Mouse (Mus musculus): ENCODE data around the gene Usp46. TPM values are rescaled to one million over a fixed set of nuclear protein-coding genes. Genes with fewer than 3 reads are reported as not detected.

Gene Usp46
- polyA plus RNA-seq, 1 experiment from 2014 or later = 44.0 TPM

DNA sequence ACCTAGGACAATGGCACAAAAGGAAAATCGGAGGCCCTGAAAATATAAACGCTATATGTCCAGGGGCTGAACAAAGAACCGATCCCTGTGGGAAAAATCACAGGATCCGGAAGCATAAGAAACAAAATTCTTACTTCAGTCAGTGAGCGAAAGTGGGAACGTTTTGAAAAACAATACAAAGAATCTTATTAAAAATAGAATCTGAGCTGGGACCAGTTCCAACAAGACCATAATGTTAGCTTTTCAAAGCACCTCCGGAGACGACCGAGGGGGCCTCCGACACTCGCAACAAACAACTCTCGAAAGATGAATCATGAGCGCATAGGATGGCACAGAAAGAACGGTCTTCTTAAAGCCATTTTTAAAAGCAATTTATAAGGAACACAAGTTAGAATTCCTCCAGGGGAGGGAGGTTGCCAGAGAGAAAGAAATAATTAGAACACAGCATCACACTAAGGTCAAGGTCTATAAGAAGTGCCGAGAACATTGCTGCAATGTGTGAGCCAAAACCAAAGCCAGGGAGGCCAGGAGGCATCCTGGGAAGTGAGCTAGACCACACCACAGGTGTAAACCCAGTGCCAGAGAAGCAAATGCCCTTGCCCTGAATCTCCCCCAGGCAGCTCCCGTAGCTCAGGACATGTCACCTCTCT, 19.3 kb downstream of the Usp46 start:
- Histone ChIP-seq H3K27ac (0 out of 2 replicates have a peak overlapping the region, but pooled peaks have one; percentile 23), H3K4me3 (no peak overlapping the region), H3K9ac (no peak overlapping the region), H3K27me3 (no peaks in the 10 kb centered on the region), H3K36me3 (peaks cover 12% of the 10 kb centered on the region; the same call in 1 of the 2 replicates), H3K4me1 (peaks cover 29% of the 10 kb centered on the region), H3K4me2 (replicated peaks) (no peak overlapping the region), H3K9me3 (no peaks in the 10 kb centered on the region)
- WGBS = 86% methylated on average over 16 of the region's 16 CpGs
- no peak for ATAC-seq (ENCODE audit: insufficient number of reproducible peaks, insufficient read depth, low FRiP score, low TSS enrichment)

DNA sequence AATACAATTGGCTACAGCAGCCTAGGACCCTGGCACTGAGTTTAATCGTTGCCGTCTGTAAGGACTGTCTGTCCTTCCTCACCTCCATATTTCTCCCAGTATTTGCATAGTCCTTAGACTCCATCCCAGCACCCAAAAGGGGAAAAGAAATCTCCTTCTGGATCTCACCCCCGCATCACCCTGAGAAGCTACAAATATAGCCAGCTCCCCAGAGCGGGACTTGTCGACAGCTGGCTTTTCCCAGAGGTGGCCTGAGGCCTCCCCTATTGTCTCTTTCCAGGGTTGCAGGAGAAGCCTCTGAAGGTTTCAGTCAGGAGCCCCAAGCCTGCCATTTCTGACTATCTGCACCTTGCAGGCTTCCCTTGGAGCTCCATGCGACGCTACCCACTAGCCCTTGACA, 23.6 kb downstream of the Usp46 start:
- Histone ChIP-seq H3K4me1 (peaks cover 36% of the 10 kb centered on the region), H3K27ac (no peak overlapping the region), H3K4me2 (replicated peaks) (no peak overlapping the region), H3K27me3 (no peaks in the 10 kb centered on the region), H3K4me3 (no peak overlapping the region), H3K9ac (no peak overlapping the region), H3K36me3 (peaks cover 12% of the 10 kb centered on the region; the same call in 1 of the 2 replicates), H3K9me3 (no peaks in the 10 kb centered on the region)
- 65% methylated on average over 7 of the region's 7 CpGs for whole genome bisulfite sequencing
- no peak; the same call in 1 of the 2 replicates for ATAC-seq (ENCODE audit: insufficient number of reproducible peaks, insufficient read depth, low FRiP score, low TSS enrichment)

DNA sequence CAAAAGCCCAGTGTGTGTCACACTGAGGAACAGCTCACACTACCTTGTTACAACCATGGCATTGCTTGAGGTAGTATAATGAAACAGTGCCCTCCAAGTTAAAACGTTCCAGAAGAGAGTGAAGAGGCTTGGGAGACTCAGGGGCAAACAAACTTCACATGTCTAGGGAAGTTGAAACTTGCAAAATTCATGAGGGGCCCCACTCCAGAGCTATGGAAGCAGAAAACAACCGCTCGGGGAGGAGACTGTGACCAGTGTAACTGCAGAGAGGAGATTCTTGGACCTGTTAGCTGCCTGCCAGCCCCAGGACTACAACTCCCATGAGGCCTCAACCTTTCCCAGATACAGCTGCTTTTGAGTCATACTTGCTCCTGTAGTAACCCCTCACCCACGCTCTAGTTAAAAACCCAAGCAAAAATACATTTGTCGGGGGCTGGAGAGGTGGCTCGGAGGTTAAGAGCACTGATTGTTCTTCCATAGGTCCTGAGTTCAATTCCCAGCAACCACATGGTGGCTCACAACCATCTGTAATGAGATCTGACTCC, 25.4 kb downstream of the Usp46 start:
- ATAC-seq (ENCODE audit: insufficient number of reproducible peaks, insufficient read depth, low FRiP score, low TSS enrichment) = no peak
- H3K36me3 ChIP-seq = 0 out of 2 replicates have a peak, but pooled peaks cover 8% of the 10 kb centered on the region
- no peak overlapping the region for H3K4me3 ChIP-seq
- no peaks in the 10 kb centered on the region for H3K9me3 ChIP-seq
- 50% methylated on average over 6 of the region's 6 CpGs for WGBS
- no peak overlapping the region for H3K9ac ChIP-seq
- H3K4me1 ChIP-seq = peaks cover 33% of the 10 kb centered on the region
- no peak overlapping the region for H3K27ac ChIP-seq
- no peaks in the 10 kb centered on the region for H3K27me3 ChIP-seq
- H3K4me2 ChIP-seq (replicated peaks) = no peak overlapping the region

GRCm38 (mm10) chr5:74040541-74040940, 27.7 kb downstream of the Usp46 start:
- no peak overlapping the region for H3K27ac ChIP-seq
- H3K36me3 ChIP-seq = peaks cover 9% of the 10 kb centered on the region; the same call in 1 of the 2 replicates
- H3K9me3 ChIP-seq = no peaks in the 10 kb centered on the region
- H3K4me3 ChIP-seq = no peak overlapping the region
- 90% methylated on average over 4 of the region's 4 CpGs for WGBS
- peaks cover 23% of the 10 kb centered on the region for H3K4me1 ChIP-seq
- H3K9ac ChIP-seq = no peak overlapping the region
- ATAC-seq (ENCODE audit: insufficient number of reproducible peaks, insufficient read depth, low FRiP score, low TSS enrichment) = no peak
- H3K27me3 ChIP-seq = no peaks in the 10 kb centered on the region
- H3K4me2 ChIP-seq (replicated peaks) = no peak overlapping the region

DNA sequence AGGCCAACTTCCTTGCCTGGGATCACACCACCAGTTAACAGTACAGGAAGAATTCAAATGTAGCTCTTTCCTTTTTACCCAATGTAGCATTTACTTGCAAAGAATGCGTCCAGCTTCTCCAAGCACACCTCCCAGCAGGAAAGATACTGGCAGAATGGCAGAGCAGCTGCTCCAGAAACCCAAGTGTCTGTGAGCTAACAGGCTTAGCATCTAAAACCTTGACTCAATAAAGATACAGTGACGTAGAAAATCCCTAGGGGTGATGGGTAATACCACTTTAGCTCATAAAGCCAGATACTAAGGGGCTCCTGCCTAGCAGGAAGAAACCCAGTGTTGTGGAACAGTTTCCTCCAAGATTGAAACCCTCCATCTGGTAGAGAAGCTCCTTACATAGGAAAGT, 32.8 kb downstream of the Usp46 start:
- Histone ChIP-seq H3K4me3 (no peak overlapping the region), H3K9ac (no peak overlapping the region), H3K36me3 (peaks cover 22% of the 10 kb centered on the region), H3K27me3 (no peaks in the 10 kb centered on the region), H3K4me2 (replicated peaks) (no peak overlapping the region), H3K9me3 (no peaks in the 10 kb centered on the region), H3K4me1 (no peaks in the 10 kb centered on the region), H3K27ac (no peak overlapping the region)
- ATAC-seq (ENCODE audit: insufficient number of reproducible peaks, insufficient read depth, low FRiP score, low TSS enrichment) = no peak
- WGBS = 78% methylated on average over 2 of the region's 2 CpGs

DNA sequence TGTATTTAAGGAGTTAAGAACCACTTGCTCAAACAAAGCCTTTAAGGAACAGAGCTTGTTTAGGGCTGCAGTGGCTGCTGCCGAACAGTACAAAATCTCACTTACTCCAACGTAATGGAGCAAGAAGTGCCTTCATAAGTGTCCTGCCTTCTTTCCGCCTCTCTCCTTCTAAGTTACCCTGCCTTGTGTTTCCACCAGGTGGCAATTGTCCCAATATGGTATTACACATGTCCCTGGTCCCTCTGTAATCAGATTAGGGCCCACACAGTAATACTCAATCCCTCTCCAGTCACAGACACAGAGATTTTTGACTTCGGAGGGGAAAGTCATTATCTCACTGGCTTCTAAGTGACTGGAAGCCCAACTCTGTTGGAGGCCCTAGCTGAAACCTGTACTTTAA, 34.1 kb downstream of the Usp46 start:
- no peaks in the 10 kb centered on the region for H3K27me3 ChIP-seq
- no peak overlapping the region for H3K4me2 ChIP-seq (replicated peaks)
- H3K4me1 ChIP-seq = no peaks in the 10 kb centered on the region
- H3K36me3 ChIP-seq = peaks cover 22% of the 10 kb centered on the region
- H3K4me3 ChIP-seq = no peak overlapping the region
- no peaks in the 10 kb centered on the region for H3K9me3 ChIP-seq
- H3K27ac ChIP-seq = no peak overlapping the region
- ATAC-seq (ENCODE audit: insufficient number of reproducible peaks, insufficient read depth, low FRiP score, low TSS enrichment) = no peak
- H3K9ac ChIP-seq = no peak overlapping the region
- 85% methylated on average over 4 of the region's 4 CpGs for WGBS

GRCm38 (mm10) chr5:74029787-74030186, 38.4 kb downstream of the Usp46 start:
- ATAC-seq (ENCODE audit: insufficient number of reproducible peaks, insufficient read depth, low FRiP score, low TSS enrichment) = no peak
- WGBS = 88% methylated on average over 7 of the region's 7 CpGs
- H3K27ac ChIP-seq = no peak overlapping the region
- H3K27me3 ChIP-seq = no peaks in the 10 kb centered on the region
- H3K4me1 ChIP-seq = no peaks in the 10 kb centered on the region
- no peak overlapping the region for H3K4me3 ChIP-seq
- no peak overlapping the region for H3K4me2 ChIP-seq (replicated peaks)
- H3K9me3 ChIP-seq = no peaks in the 10 kb centered on the region
- no peak overlapping the region for H3K9ac ChIP-seq
- peaks cover 32% of the 10 kb centered on the region for H3K36me3 ChIP-seq

DNA sequence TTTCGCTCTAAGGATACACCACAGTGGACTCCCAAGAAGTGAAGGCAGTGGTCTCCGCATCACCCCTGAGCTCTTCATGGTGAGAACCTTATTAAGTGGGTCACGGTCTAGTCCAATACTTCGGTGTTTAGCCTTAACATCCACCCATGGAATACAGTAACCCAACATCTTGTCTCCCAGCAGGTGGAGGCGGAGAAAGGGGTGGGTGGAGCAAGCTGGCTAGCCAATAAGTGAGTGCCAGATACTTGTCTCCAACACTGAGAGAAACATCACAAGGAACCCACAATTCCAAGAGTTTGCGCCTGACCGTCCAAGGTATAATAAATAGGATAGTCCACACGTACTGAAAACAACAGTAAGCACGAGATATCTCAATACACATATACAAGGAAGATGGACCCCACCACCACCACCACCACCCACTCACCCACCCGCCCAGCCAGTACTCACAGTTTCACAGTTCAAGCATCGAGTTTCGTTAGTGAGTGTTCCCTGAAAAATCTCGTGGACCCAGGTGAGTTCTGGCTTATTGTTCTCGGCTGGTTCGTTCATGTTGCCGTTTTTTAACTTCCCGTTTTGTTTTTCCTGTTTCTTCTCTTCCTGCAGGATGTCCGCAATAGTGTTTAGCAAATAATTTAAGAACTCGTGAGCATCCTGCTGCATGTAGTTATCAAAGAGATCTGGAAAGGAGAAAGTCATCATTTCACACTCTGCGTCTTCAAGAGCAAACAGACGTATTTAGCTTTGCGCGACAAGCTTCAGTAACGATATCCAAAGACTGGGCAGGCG, 39.3 kb downstream of the Usp46 start:
- no peaks in the 10 kb centered on the region for H3K4me1 ChIP-seq
- H3K36me3 ChIP-seq = peaks cover 32% of the 10 kb centered on the region
- no peaks in the 10 kb centered on the region for H3K27me3 ChIP-seq
- no peak overlapping the region for H3K4me2 ChIP-seq (replicated peaks)
- H3K27ac ChIP-seq = no peak overlapping the region
- H3K9ac ChIP-seq = no peak overlapping the region
- 93% methylated on average over 25 of the region's 25 CpGs for WGBS
- no peaks in the 10 kb centered on the region for H3K9me3 ChIP-seq
- ATAC-seq (ENCODE audit: insufficient number of reproducible peaks, insufficient read depth, low FRiP score, low TSS enrichment) = no peak
- no peak overlapping the region for H3K4me3 ChIP-seq

DNA sequence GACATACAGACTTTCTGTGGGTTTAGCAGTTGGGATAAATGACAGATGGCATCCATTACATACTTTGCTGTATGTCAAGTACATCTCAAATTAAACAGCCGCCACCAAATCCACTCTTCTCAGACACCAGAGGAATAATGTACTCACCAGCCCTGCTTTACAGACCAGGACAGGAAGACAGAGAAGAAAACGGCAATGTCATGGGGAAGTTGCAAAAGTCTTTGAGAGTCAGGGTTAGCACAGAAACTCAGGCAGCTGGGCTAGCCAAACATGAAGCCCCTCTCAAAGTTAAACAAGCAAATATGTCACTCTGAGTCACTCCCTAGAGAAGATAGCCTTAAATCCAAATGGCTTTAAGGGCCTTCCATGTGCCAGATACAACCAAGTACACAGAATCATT, 40.0 kb downstream of the Usp46 start:
- Histone ChIP-seq H3K9ac (no peak overlapping the region), H3K4me3 (no peak overlapping the region), H3K27me3 (no peaks in the 10 kb centered on the region), H3K9me3 (no peaks in the 10 kb centered on the region), H3K4me1 (no peaks in the 10 kb centered on the region), H3K27ac (no peak overlapping the region), H3K36me3 (peaks cover 32% of the 10 kb centered on the region), H3K4me2 (replicated peaks) (no peak overlapping the region)
- no peak for ATAC-seq (ENCODE audit: insufficient number of reproducible peaks, insufficient read depth, low FRiP score, low TSS enrichment)
- 56% methylated on average over 2 of the region's 2 CpGs for WGBS

DNA sequence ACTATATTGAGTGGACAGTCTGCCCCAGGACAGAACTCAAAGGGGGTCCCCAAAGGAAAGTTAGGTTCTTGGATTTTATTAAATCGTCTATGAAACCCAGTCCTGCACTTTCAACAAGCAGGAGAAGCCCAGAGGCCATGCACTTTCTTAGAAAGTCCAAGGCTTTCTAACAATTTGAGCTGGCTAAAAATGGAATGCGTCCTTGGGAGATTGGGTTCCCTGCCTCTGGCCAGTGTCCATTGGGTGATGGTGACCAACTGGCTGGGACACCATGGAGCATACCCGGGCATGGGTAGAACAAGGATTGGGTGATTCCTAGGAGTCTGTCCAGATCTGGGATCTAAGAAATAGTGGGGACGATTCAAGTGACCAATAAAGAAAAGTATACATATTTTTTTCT, 47.7 kb downstream of the Usp46 start:
- Histone ChIP-seq H3K9ac (no peak overlapping the region), H3K27ac (no peak overlapping the region), H3K4me3 (no peak overlapping the region), H3K4me2 (replicated peaks) (no peak overlapping the region), H3K36me3 (peaks cover 31% of the 10 kb centered on the region), H3K27me3 (no peaks in the 10 kb centered on the region), H3K9me3 (peaks cover 10% of the 10 kb centered on the region), H3K4me1 (no peaks in the 10 kb centered on the region)
- ATAC-seq (ENCODE audit: insufficient number of reproducible peaks, insufficient read depth, low FRiP score, low TSS enrichment) = no peak
- WGBS = 91% methylated on average over 4 of the region's 4 CpGs

- 78% methylated on average over 8 of the region's 8 CpGs for WGBS
- no peak overlapping the region for H3K9ac ChIP-seq
- no peak for ATAC-seq (ENCODE audit: insufficient number of reproducible peaks, insufficient read depth, low FRiP score, low TSS enrichment)
- H3K36me3 ChIP-seq = peaks cover 45% of the 10 kb centered on the region
- peaks cover 10% of the 10 kb centered on the region for H3K9me3 ChIP-seq
- H3K27me3 ChIP-seq = no peaks in the 10 kb centered on the region
- no peak overlapping the region for H3K4me2 ChIP-seq (replicated peaks)
- no peak overlapping the region for H3K4me3 ChIP-seq
- H3K4me1 ChIP-seq = no peaks in the 10 kb centered on the region
- H3K27ac ChIP-seq = no peak overlapping the region
Measured at GRCm38 (mm10) chr5:74018870-74019565, 49.2 kb downstream of the Usp46 start.
